8 mouse cellular contexts compared by ENCODE assay signal in genomic region chr5:14514631-14515523, GRCm38 (mm10). TPM values are rescaled to one million over a fixed set of nuclear protein-coding genes. Genes with fewer than 3 reads are reported as not detected.
DNase-seq lines count a peak whose midpoint lies in the region; ATAC-seq and TF ChIP-seq lines count a peak whose summit lies in the region.

TSS of gene Pclo (plus strand) at chr5:14514918.

- intact Hi-C loops in left cerebral cortex, postnatal 4 days (cut with DNase I), result no loop called here

- no peaks in the 10 kb centered on the region for H3K9me3 ChIP-seq in embryonic facial prominence, embryonic 12.5 days
- H3K9me3 ChIP-seq in midbrain, embryonic 12.5 days, result no peaks in the 10 kb centered on the region
- H3K9me3 ChIP-seq in stomach, embryonic 14.5 days (ENCODE audit: control insufficient read depth, low read depth, low read length), result no peaks in the 10 kb centered on the region

- peaks cover 3% of the 10 kb centered on the region; the same call in 1 of the 2 replicates for H3K4me1 ChIP-seq in embryonic facial prominence, embryonic 12.5 days
- H3K4me1 ChIP-seq in kidney, adult 2 months (ENCODE audit: control insufficient read depth, insufficient read depth, low read length), result no peaks in the 10 kb centered on the region
- peaks cover 5% of the 10 kb centered on the region; the same call in 1 of the 2 replicates for H3K4me1 ChIP-seq in midbrain, embryonic 12.5 days
- no peaks in the 10 kb centered on the region for H3K4me1 ChIP-seq in stomach, embryonic 14.5 days (ENCODE audit: control insufficient read depth, insufficient read depth, low read length)

- no peaks in the 10 kb centered on the region for H3K36me3 ChIP-seq in embryonic facial prominence, embryonic 12.5 days
- no peaks in the 10 kb centered on the region for H3K36me3 ChIP-seq in kidney, adult 2 months (ENCODE audit: control insufficient read depth, insufficient read depth, low read length)
- H3K36me3 ChIP-seq in midbrain, embryonic 12.5 days, result no peaks in the 10 kb centered on the region
- no peaks in the 10 kb centered on the region for H3K36me3 ChIP-seq in stomach, embryonic 14.5 days (ENCODE audit: control insufficient read depth, insufficient read depth, low read length)

- peak within 1 kb of the TSS; percentile 69 for H3K4me3 ChIP-seq in embryonic facial prominence, embryonic 12.5 days
- H3K4me3 ChIP-seq in kidney, adult 2 months (ENCODE audit: insufficient read depth, low read depth, low read length), result peak within 1 kb of the TSS; percentile 98
- H3K4me3 ChIP-seq in midbrain, embryonic 12.5 days, result peak within 1 kb of the TSS; percentile 81
- peak within 1 kb of the TSS; percentile 70 for H3K4me3 ChIP-seq in stomach, embryonic 14.5 days (ENCODE audit: low read depth, low read length)

- TF ChIP-seq CTCF in brain, embryonic 14.5 days (IDR thresholded peaks at IDR 0.05; ENCODE audit: borderline replicate concordance, extremely low read depth, insufficient read depth, insufficient read length), result no peak
- no peak for TF ChIP-seq CTCF in kidney, adult 2 months (conservative IDR thresholded peaks at IDR 0.05; ENCODE audit: insufficient read depth, insufficient read length, low read depth, low read length)

- H3K9ac ChIP-seq in embryonic facial prominence, embryonic 12.5 days, result peak within 1 kb of the TSS; percentile 53
- H3K9ac ChIP-seq in midbrain, embryonic 12.5 days (replicated peaks), result peak within 1 kb of the TSS; percentile 81
- H3K9ac ChIP-seq in stomach, embryonic 14.5 days (replicated peaks; ENCODE audit: low read depth, low read length), result peak within 1 kb of the TSS; percentile 40; the same call in 1 of the 2 replicates

- TF ChIP-seq POLR2A in brain, embryonic 14.5 days (IDR thresholded peaks at IDR 0.05; ENCODE audit: borderline replicate concordance, extremely low read depth, insufficient read depth, insufficient read length, poor library complexity, severe bottlenecking), result peak; percentile 86
- TF ChIP-seq POLR2A in kidney, adult 2 months (IDR thresholded peaks at IDR 0.05; ENCODE audit: low read depth, low read length), result peak; percentile 33

- H3K27me3 ChIP-seq in embryonic facial prominence, embryonic 12.5 days, result 0 out of 2 replicates have a peak, but pooled peaks cover 4% of the 10 kb centered on the region
- no peaks in the 10 kb centered on the region for H3K27me3 ChIP-seq in kidney, adult 2 months (replicated peaks; ENCODE audit: control insufficient read depth, insufficient read depth, low read length)
- no peaks in the 10 kb centered on the region for H3K27me3 ChIP-seq in midbrain, embryonic 12.5 days
- H3K27me3 ChIP-seq in stomach, embryonic 14.5 days (ENCODE audit: control insufficient read depth, insufficient read depth, low read length), result no peaks in the 10 kb centered on the region

- DNase-seq in brain, embryonic 14.5 days (ENCODE audit: low read depth), result peak; percentile 97
- peak; percentile 3 for DNase-seq in heart, adult 8-10 months (ENCODE audit: low spot score)
- DNase-seq in kidney, adult 2 months, result peak; percentile 91
- DNase-seq in left cerebral cortex, postnatal 4 days, result peak; percentile 95
- DNase-seq in adipocyte (ENCODE audit: low spot score), result no peak

- ATAC-seq in embryonic facial prominence, embryonic 12.5 days (ENCODE audit: insufficient number of reproducible peaks, insufficient read depth, low FRiP score, low TSS enrichment), result peak; percentile 98
- ATAC-seq in midbrain, embryonic 12.5 days (ENCODE audit: low FRiP score, low read depth), result peak; percentile 98
- peak; percentile 98 for ATAC-seq in stomach, embryonic 14.5 days (ENCODE audit: insufficient number of reproducible peaks, insufficient read depth, low FRiP score, low read depth)

- peak within 1 kb of the TSS; percentile 85 for H3K4me2 ChIP-seq in embryonic facial prominence, embryonic 12.5 days (replicated peaks)
- H3K4me2 ChIP-seq in midbrain, embryonic 12.5 days (replicated peaks), result peak within 1 kb of the TSS; percentile 56
- H3K4me2 ChIP-seq in stomach, embryonic 14.5 days (replicated peaks; ENCODE audit: low read depth, low read length), result peak within 1 kb of the TSS; percentile 65

- H3K27ac ChIP-seq in embryonic facial prominence, embryonic 12.5 days, result peak within 1 kb of the TSS; percentile 81
- H3K27ac ChIP-seq in kidney, adult 2 months (ENCODE audit: insufficient read depth, low read depth, low read length), result peak within 1 kb of the TSS; percentile 98
- peak within 1 kb of the TSS; percentile 98 for H3K27ac ChIP-seq in midbrain, embryonic 12.5 days (replicated peaks)
- H3K27ac ChIP-seq in stomach, embryonic 14.5 days (ENCODE audit: low read length), result peak within 1 kb of the TSS; percentile 88

- under 1% methylated on average over 88 of the region's 89 CpGs for WGBS in embryonic facial prominence, embryonic 12.5 days
- under 1% methylated on average over 89 of the region's 89 CpGs for WGBS in kidney, adult 2 months
- WGBS in midbrain, embryonic 12.5 days, result under 1% methylated on average over 88 of the region's 89 CpGs
- under 1% methylated on average over 84 of the region's 89 CpGs for WGBS in stomach, embryonic 14.5 days

RNA-seq across cellular contexts. Expression of gene Pclo, which starts in this region (rescaled TPM):
- 14.8 and 27.9 TPM in 2 replicates for polyA plus RNA-seq in brain, embryonic 14.5 days (2012; rRNA removed)
- 0.98 and 1.00 TPM in 2 replicates for polyA plus RNA-seq in embryonic facial prominence, embryonic 12.5 days (2016; fragmentation: Nextera tagmentation; extraction: Ambion mirVana)
- under 1 TPM; 0.22 to 0.35 (median 0.32) TPM for total RNA-seq in heart, adult 8-10 months (2022)
- 2.1 and 2.3 TPM in 2 replicates for polyA plus RNA-seq in kidney, adult 2 months (2012; rRNA removed)
- total RNA-seq in left cerebral cortex, postnatal 4 days (2021), result 10 to 100 TPM; 86.4 to 88.3 TPM
- 3.0 and 3.4 TPM in 2 replicates for polyA plus RNA-seq in midbrain, embryonic 12.5 days (2016; fragmentation: Nextera tagmentation; extraction: Ambion mirVana)
- polyA plus RNA-seq in stomach, embryonic 14.5 days (2014; fragmentation: Nextera tagmentation; extraction: Ambion mirVana), result 2.3 TPM in 2 replicates

Comparison
In these comparisons a context has a peak if more than half of its experiments do, and no peak if none do; other contexts are left out.
1. RNA of gene Pclo (total RNA-seq): 86.4 to 88.3 TPM in left cerebral cortex, postnatal 4 days; 0.22 to 0.35 TPM in heart, adult 8-10 months; every median in the first group is over 10 times any median in the second.
2. Peak in ATAC-seq, H3K4me3 ChIP-seq, H3K27ac ChIP-seq, H3K9ac ChIP-seq and H3K4me2 ChIP-seq in embryonic facial prominence, embryonic 12.5 days; RNA of the gene not detected or under 1 TPM.
3. Peak in DNase-seq in heart, adult 8-10 months; RNA of the gene not detected or under 1 TPM.
4. Peak in every context shown above with its lines, with median percentiles within 50 percentile points of each other: ATAC-seq, H3K27ac ChIP-seq, H3K4me2 ChIP-seq, H3K4me3 ChIP-seq and H3K9ac ChIP-seq.